Mouse (Mus musculus) right cerebral cortex, postnatal 36 days (tissue): ENCODE results near the gene Sae1.

ENCODE experiments used
- DNase-seq, 2 experiments: peaks; one replicate each; pipeline ENCODE4 v3.0.0; 2022; ENCODE audit warnings: low spot score in 2 of 2, mixed read lengths in 1 of 2

The Sae1 gene

DNA sequence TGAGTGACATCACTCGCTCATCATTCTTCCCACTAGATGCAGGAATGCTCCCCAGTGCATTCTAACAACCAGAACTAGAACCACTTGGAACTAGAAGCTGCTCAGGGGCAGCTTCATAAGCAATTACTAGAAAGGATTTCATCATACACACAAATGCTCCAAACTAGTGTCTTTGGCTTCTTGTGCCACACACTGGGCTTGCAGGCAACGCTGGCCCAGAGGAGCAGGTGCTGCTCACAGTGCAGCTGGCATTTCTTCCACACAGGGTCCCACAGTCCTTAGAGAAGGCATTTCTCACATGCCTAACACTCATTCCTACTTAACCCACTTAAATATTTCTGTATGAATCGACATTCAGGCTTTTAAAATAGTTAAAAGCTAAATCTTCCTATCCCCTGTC lies 30.0 kb downstream of the Sae1 start:
- DNase-seq = no peak

DNA sequence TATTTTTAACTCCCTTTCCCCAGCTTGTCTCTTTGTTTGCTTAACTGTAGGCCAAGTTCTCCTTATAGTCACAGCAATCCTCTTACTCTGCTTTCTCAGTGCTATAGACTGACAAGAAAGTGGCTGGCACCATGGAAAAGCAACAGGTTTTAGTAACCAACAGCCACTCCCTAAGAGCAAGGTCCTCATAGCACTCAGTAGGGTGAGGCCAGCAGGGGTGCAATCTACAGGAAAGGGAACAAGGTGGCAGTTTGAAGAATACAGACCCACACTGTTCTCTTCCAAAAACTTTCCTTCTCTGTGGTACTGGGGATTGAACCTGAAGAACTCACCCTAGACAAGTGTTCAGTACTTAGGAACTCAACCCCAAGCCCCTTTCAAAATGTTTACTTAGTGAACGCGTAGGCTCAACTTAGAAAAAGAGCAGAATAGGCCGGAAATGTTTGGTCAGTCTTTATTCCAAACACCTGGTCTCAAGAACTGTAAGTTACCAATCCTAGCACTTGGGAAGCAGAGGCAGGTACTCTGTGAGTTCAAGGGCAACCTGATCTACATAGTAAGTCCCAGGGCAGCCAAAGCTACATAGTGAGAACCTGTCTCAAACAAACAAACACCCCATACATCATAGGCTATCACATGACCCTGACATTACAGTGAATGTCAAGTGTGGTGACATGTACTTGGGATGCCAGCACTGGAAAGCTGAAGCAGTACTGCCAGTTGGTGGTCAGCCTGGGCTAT lies 31.6 kb downstream of the Sae1 start:
- no peak for DNase-seq

DNA sequence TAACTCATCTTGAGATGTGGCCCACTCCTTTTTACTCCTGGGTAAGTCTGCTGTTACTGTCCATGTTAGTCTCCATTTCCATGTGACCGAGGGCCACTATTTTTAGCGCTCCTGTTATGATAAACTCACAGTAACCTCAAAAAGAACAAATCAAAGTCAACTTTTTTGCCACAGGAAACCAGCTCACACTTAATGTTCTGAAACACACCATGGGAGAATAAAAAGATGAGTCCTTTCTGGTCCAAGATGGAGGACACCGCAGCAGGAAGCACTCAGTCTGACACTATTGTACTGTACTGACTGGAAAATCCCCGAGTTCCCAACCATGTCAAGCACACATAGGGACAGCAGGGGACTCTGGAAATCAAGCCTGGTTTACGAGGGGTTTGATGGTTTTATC lies 37.6 kb downstream of the Sae1 start:
- no peak for DNase-seq

DNA sequence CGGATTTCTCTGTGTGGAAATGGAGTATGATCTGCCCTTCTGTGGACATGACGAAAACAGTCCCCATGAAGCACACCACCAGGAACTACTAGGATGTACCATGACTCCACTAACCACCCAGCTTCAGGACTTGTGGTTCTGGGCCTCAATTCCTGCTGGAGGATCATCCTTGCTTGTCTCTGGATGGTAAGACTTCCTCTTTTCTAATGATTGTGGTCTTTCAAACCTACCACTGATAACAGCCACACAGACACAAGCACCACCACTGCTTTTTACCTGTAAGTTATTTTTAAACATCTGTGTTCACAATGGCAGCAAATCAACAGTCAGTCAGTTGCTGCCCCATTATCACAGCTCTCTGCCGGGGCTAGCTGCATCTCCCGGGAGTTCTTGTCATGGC lies 42.3 kb downstream of the Sae1 start:
- DNase-seq = no peak

DNA sequence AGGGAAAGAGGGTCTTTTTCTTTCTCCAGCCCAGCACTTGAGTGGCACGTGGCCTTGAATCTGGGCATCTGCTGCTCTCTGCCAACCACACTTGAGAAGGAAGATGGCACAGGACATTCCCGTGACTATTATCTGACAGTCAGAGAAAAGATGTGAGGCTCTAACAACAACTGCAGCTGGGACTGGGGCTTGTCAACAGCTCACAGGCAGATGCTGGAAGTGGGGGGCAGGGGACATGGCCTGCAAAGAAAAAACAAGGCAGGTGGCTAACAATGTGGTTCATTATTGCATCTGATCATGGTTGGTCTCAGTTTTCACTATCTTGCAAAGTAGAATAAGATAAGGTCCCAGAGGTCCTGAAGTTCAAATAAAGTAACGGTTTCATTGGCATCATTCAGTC lies 43.0 kb downstream of the Sae1 start:
- DNase-seq = no peak

DNA sequence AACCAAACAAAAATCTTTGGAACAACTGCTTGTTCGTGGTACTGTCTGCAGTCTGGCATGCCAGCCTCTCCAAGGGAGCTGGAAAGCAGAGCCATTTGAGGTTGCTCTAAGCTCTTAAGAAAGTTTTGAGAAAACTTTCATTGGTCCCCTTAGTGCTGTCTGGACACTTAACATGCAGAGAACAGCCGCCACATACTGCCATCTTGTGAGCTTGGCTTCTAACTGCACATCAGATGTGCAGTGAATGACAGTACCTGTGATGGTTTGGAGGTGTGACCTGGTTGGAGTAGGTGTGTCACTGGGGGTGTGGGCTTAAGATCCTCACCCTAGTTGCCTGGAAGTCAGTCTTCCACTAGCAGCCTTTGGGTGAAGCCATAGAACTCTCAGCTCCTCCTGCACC lies 49.9 kb downstream of the Sae1 start:
- DNase-seq = no peak

DNA sequence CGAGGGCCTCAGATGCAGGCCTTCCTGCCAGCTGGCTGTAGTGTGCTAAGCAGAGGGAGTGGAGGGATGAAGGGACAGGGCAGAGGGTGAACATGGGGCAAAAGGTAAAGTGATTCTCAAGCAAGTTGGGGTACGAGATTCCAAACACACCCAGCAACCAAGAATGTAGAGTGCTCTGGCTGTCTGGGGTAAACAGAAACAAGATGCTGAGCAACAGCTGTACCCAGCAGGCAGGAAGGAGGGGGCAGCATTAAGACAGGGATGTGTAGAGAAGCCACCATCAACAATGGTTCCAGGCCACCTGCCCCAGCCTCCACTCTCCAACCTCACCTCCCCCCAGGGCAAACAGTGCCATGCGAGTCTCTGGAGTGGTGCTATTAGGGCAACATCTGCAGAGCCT lies 58.5 kb downstream of the Sae1 start:
- no peak for DNase-seq

DNA sequence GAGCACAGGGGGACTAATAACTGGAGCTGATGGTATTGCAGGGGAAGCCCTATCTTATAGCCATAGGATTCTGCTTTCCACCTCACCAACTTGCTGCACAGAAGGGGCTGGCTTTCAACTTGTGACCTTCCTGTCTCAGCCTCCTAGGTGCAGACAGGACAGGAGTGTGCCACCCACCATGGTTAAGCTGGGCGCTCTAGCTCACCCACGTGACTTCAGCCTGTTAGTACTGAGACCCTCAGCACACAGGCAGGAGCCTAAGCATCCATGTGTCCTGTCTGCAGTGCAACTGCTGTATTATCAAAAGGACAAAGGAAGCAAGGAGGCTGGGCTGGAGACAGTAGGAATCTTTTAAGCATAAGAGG lies 61.0 kb downstream of the Sae1 start:
- DNase-seq = no peak

DNA sequence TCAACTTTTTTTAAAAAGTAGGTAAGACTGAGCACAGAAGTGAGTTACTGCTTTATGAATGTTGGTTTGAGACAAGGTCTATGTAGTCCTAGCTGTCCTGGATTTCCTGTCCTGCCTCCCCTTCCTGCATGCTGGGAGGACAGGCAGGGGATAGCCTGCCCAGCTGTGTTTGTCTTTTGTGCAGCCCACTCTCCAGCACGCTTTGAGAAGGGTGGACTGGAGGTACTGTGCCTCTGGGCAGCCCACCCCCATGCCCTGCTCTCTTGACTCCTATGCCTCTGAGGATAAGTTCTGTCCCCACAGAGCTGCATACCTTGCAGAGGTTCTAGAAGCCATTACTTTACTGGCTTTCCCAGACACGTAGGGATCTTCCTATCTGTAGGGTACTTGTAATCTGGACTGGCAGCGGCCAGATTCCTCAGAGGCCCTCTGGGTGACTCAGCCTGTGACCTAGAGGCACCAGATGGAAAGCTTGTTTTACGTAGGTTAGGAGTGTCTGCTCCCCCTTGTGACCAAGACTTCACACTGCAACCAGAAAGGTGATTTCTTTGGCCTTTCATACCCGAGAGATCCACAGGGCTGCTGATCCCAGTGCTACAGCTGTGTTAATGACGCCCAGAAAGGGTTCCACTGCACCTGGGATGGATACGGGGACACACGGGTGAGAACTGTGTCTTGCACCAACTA lies 61.5 kb downstream of the Sae1 start:
- DNase-seq = no peak

DNA sequence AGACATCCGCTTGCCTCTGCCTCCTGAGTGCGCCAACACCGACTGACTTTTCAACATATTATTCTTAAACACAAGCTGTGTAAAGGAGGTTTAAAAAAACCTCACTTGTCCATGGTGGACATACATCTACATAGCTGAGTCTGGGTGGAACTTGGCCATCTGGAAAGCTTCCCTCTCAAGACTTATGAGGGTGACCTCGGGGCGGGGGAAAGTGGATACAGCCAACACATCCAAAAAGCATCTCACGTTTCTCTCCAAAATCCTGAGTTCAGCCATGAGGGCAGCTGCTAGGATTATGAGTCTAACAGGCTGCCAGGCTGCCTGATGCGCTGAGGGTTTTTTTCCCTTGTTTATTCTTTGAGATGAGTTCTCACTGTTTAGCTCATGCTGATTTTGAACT lies 62.9 kb downstream of the Sae1 start:
- DNase-seq = no peak

DNA sequence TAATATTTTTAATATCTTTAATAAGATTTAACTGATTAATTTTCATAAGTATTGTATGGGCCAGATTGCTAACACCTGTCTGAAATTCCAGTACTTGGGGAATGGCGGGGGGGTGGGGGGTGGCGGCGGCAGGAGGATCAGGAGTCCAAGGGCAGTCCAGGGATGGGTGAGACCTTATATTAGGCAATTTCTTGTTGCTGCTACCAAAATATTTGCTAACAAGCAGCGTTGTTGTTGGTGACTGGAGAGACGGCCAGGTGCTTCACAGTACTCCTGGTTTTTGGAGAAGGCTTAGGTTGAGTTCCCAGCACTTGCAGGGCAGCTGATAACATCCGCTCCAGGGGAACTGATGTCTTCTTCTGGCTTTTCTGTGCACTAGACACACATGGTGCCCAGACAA lies 67.1 kb downstream of the Sae1 start:
- no peak for DNase-seq

DNA sequence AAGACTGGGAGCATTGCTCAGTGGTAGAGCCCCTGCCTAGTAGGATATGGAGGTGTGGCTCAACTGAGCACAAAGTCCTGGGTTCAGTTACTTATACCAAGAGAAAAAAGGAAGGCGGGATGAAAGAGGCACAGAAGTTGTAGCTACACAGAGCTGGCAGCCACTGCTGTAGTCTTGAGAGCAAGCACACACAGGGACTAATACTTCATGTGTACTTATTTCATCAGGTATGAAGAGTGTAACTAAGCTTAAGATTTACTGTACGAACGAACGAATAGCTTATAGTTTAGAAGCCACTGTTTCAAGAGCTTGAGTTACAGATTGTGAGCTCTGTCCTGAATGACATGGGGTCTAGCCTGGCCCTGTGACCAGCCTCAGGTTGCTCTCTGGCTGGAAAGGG lies 68.4 kb downstream of the Sae1 start:
- DNase-seq = no peak

DNA sequence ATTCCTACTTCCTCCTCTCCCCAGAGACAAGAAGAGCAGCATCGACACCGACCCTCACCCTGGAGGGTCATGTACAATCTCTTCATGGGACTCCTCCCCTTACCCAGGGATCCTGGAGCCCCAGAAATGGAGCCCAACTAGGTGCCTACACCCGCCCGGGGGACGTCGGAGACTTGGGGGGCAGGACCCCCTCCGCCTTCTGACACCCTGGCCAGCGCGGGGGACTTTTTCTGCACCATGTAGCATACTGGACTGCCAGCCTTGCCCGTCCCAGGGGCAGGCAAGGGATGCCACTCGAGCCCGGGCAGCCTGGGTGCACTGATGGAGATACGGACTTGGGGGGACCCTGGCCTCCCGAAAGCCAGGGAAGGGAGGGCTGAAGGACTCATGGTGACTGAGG lies 70.5 kb downstream of the Sae1 start:
- no peak for DNase-seq

DNA sequence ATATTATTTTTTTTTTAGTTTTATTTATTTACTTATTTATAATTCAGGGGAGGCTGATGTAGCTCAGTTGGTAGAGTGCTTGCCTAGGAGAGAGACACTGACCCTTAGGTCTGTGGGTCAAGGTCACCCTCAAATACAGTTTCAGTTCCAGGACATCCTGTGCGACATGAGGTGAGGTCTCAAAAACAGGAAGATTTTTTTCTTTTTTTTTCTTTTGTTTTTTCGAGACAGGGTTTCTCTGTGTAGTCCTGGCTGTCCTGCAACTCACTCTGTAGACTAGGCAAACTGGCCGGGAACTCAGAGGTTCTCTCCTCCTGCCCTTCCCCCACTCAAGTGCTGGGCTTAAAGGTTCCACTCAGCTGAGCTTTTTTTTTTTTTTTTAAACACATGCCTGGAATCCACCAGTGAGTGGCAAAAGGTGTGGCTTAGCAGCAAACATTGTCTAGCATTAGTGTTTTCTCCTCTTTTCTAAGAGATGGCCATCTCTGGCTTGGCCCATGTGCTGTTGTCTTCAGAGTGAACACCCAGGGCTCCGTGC lies 72.3 kb downstream of the Sae1 start:
- no peak for DNase-seq

DNA sequence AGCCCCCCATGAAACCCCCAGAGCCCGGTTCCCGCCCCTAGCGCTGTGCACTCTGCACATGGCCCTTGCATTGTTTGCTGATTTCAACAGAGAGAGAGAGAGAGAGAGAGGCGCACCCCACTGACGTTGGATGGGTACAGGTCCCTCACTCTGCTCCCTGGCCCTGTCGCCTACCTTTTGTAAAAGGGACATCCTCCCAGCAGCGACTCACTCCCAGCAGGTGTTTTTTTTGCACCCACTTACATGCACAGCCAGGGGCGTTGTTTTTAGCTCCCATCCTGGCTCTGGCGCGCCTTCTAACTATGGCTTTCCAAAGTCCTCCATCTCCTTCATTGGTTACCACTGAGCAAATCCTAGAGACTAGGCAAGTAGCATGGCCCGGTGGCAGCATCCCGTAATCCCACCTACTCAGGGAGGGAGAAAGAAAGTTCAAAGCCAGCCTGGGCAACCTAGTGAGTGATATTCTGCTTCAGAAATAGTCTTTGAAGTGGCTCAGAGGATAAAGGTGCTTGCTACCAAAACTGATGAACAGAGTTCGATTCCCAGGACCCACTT lies 73.3 kb downstream of the Sae1 start:
- DNase-seq = no peak

DNA sequence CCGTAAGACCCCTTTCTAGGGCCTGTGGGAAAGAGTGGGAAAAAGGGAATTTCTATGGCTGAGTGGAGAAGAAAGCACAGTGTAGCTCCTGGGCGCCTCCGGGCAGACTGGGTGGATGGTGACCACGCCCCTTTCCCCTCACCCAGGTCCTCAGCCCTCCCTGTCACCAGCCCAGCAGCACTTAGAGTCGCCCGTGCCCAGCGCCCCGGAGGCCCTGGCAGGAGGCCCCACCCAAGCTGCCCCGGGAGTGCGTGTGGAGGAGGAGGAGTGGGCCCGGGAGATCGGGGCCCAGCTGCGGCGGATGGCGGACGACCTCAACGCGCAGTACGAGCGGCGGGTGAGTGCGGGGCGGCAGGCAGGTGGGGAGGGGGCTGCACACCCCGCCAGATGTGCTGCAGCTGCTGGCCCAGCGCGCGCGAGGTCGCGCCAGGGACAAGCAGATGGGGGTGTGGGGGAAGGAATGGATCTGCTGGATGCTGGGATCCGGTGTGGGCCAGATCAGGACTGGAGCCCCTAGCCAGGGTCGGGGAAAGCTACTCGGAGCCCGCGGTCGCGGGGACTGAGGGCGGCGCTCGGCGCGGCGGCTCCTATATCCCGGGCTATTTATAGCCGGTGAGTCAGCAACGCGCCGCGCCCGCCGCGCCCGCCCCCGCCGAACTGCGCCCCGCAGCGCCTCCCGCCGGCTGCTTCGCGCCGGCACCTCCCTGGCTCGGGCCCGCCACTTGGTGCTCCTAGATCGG lies 74.0 kb downstream of the Sae1 start:
- DNase-seq = peak; percentile 57 to 67

DNA sequence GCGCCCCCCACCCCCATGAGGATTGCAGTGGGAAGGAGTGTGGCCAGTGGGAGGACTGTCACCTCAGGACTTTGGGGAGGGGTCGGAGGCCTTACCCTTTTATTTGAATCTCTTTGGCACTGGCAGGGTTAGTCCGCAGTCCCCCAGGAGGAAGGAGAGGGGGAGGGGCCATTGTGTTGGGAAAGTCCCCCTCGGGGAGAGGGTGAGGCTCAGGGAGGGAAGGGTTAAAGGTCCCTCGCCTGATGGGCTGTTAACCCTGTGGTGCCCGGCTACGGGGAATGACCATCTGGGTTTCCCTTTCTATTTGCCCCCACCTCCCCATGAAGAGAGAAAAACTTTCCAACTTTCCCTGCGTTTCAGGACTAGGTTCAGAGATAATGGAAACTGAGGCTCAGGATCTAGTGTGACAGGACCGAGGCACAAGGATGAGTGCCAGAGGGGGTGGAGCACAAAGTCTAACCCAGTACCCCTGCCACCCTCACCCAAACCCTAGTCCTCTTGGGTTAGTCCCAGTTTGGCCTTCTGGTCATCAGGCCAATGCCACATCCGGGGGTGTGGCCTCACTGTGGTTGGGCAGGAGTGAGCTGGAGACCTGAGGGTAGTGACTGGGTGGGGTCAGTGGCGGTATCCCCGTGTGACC lies 74.8 kb downstream of the Sae1 start:
- DNase-seq = no peak

DNA sequence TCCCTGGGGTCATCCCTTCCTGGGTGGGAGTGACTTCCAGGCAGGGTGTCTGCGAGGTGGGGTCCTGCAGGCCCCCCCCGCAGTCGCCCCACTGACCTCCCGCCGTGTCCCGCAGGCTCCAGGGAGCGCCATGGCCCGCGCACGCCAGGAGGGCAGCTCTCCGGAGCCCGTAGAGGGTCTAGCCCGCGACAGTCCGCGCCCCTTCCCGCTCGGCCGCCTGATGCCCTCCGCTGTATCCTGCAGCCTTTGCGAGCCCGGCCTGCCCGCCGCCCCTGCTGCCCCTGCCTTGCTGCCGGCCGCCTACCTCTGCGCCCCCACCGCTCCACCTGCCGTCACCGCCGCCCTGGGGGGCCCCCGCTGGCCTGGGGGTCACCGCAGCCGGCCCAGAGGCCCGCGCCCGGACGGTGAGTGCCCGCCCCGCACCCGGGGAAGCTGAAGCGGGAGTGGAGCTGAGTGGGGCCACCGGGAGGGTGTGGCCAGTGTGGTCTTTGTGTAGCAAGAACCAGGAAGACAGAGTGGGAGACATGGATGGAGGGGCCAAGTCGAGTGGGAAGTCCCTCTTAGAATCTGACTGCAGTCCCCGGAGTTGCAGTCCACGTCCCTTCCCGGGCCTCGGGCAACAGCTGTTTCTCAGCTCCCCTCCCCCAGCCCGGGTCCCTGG lies 75.5 kb downstream of the Sae1 start:
- DNase-seq = no peak

DNA sequence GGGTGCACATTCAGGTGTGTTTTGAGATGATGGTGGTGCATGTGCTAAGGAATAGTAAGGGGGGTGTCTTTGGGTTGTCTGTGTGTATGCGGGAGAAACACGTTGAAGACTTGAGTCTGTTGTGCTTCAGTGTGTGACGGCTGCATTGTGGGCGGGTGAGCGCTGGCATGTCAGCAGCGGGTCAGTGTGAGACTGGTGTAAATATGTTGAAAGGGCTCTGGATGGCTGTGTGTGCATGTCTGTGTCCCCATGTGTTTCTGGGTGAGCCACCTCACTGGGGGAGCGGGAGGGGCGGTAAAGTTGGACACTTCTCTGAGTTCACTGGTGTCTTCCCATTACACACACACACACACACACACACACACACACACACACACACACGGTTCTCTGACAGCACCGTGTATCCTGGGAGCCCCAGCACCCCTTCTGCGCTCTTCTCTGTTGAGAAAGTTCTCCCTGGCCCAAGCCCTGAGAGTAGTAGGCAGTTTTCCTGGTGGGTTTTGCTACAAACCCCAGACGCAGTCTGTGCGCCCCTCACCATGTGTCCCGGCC lies 76.1 kb downstream of the Sae1 start:
- no peak for DNase-seq

DNA sequence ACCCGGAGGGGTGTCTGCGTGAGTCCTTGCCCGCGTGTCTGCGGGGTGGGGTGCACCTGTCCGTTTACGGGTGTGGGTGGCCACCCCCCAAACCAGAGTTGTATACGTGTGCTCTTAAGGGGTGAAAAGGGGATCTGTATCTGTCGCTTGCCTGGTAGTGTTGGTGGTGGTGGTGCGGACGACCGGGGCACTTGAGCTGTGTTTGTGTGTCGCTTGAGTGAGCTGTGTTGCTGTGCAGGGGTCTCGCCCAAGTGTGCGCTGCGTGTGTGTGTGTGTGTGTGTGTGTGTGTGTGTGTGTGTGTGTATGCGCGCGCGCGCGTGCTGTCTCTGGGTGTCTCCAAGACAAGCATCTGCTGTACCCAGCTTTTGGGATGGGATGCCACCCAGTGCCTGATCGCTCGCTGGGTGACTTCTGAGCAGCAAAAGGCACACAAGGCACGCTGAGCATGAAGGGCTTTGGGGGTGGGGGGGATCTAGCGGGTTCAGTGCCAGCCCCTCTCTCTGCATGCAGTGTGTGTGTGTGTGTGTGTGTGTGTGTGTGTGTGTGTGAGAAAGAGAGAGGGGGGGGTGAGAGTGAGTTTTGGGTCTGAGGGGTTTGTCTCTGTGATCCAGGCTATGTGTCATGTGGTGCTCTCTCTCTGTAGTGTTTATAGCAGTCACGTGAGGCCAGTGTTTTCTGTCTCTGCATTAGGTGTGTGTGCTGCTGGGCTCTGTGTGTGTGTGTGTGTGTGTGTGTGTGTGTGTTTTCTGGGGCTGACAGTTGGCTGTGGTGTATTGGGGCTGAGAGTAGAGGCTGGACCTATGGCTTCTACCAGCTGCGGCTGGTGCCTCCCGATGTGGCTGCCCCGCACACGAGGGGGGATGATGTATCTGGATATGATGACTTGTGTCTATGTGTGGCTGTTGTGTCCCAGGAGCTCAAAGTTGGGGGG lies 76.8 kb downstream of the Sae1 start:
- DNase-seq = no peak
